Mouse (Mus musculus) stomach, embryonic 14.5 days (tissue): ENCODE measurements at regions not wholly inside any gene's neighbourhood (a gene's known extent, or its start where the extent isn't known, plus 50 kb on each side); places are given as distances from the start of the nearest gene placed in this dataset.

ENCODE experiments used
- ATAC-seq: fragments of 200-750 bp; cut with Nextera tagmentation; 2 replicates; pipeline ENCODE4 v1.8.0; 2017; ENCODE audit warnings: low read depth, moderate TSS enrichment; ENCODE audit not compliant: insufficient number of reproducible peaks, insufficient read depth, low FRiP score
- H3K27ac ChIP-seq: fragments of 300-500 bp; sonication (generic); 2 replicates; pipeline ENCODE4 v1.5.1; 2014; ENCODE audit warnings: mild to moderate bottlenecking, low read length, moderate library complexity, mixed read lengths
- H3K27me3 ChIP-seq: fragments of 300-500 bp; sonication (generic); 2 replicates; pipeline ENCODE4 v1.6.1; 2014; ENCODE audit warnings: low read length, control low read depth, mixed read lengths; ENCODE audit not compliant: control insufficient read depth, insufficient read depth
- H3K36me3 ChIP-seq: fragments of 300-500 bp; sonication (generic); 2 replicates; pipeline ENCODE4 v1.6.1; 2014; ENCODE audit warnings: mild to moderate bottlenecking, control low read depth, low read length, moderate library complexity, mixed read lengths; ENCODE audit not compliant: control insufficient read depth, insufficient read depth
- H3K4me1 ChIP-seq: fragments of 300-500 bp; sonication (generic); 2 replicates; pipeline ENCODE4 v1.6.1; 2014; ENCODE audit warnings: low read length, control low read depth, mixed read lengths; ENCODE audit not compliant: control insufficient read depth, insufficient read depth
- H3K4me2 ChIP-seq: fragments of 300-500 bp; sonication (generic); replicated peaks from 2 replicates; pipeline ENCODE4 v1.6.1; 2014; ENCODE audit warnings: low read depth, low read length, control low read depth
- H3K4me3 ChIP-seq: fragments of 300-500 bp; sonication (generic); 2 replicates; pipeline ENCODE4 v1.5.1; 2014; ENCODE audit warnings: low read depth, low read length, control low read depth
- H3K9ac ChIP-seq: fragments of 300-500 bp; sonication (generic); replicated peaks from 2 replicates; pipeline ENCODE4 v1.6.1; 2014; ENCODE audit warnings: low read depth, mild to moderate bottlenecking, control low read depth, low read length, moderate library complexity, mixed read lengths
- H3K9me3 ChIP-seq: fragments of 300-500 bp; sonication (generic); 2 replicates; pipeline ENCODE4 v1.6.1; 2016; ENCODE audit warnings: low read depth, low read length, control low read depth; ENCODE audit not compliant: control insufficient read depth
- WGBS: fragments of 180-500 bp; shearing (Covaris S2); extraction: QIAGEN DNeasy Blood & Tissue Kit; methylation state at CpG from one replicate; pipeline ENCODE4 v1.1.7; 2014; 5-methylcytosine and 5-hydroxymethylcytosine counted together

DNA sequence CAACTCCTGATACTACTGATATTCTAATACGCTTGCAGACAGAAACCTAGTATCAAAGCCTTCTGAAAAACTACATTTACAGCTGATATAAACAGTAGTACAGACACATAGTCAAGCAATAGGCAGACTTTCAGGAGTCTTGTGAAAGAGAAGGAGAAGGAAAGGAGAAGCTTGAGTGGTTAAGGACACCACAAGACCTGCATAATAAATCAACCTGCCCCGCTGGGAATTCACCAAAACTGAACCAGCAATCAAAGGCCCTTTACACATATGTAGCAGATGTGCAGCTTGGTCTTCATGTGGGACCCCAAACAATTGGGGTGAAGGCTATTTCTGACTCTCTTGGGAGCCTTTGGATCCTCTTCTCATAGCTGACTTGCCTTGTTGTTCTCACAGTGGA, 1345.5 kb upstream of the Zeb2 start:
- Histone ChIP-seq H3K4me1 (no peaks in the 10 kb centered on the region), H3K27ac (no peak overlapping the region), H3K9me3 (no peaks in the 10 kb centered on the region), H3K9ac (no peak overlapping the region), H3K27me3 (no peaks in the 10 kb centered on the region), H3K4me3 (no peak overlapping the region), H3K36me3 (no peaks in the 10 kb centered on the region), H3K4me2 (no peak overlapping the region)
- ATAC-seq = no peak
- 94% methylated on average over 2 of the region's 2 CpGs for WGBS

DNA sequence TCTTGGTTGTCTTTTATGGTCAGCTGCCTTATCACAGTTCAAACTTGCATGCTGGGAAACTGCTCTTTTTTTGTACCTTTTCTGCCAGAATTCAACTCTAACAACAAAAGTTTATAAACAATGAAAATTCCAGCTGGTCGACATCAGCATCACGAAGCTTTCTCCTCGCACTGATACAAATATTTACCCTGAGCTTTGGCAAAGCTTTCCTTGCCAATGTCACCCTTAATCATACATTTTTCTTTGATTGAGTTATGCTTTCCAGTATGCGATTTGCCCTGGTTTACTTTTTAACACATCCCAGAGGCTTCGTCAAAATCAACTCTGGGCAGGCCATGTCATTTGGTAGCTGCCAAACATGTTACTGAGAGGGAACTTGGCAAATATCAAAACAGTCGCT, 1333.5 kb upstream of the Zeb2 start:
- Histone ChIP-seq H3K27me3 (no peaks in the 10 kb centered on the region), H3K4me3 (no peak overlapping the region), H3K36me3 (no peaks in the 10 kb centered on the region), H3K9me3 (no peaks in the 10 kb centered on the region), H3K9ac (no peak overlapping the region), H3K4me2 (no peak overlapping the region), H3K27ac (no peak overlapping the region), H3K4me1 (0 out of 2 replicates have a peak, but pooled peaks cover 2% of the 10 kb centered on the region)
- ATAC-seq = no peak
- WGBS = 20% methylated on average over 6 of the region's 6 CpGs

DNA sequence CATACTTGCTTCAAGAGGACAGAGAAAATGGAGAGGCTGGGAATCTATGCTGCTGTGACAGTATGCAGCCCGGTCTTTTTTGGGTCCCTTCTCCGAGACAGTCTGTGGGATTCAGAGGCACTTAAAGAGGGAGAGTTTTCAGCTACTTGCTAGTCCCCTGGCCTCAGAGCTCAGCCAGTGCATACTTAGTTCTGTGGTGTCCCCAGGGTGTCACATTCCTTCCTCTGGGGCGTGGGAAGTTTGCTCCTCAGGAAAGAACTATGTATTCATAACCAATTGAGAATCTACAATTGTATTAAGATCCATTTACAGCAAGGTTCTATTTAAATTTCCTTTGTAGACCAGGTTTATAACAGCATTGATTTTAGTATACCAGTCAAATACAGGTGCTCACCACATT, 1328.1 kb upstream of the Zeb2 start:
- H3K4me3 ChIP-seq = no peak overlapping the region
- H3K27ac ChIP-seq = no peak overlapping the region
- H3K36me3 ChIP-seq = no peaks in the 10 kb centered on the region
- H3K4me2 ChIP-seq = no peak overlapping the region
- H3K9me3 ChIP-seq = no peaks in the 10 kb centered on the region
- ATAC-seq = no peak
- H3K27me3 ChIP-seq = no peaks in the 10 kb centered on the region
- H3K4me1 ChIP-seq = 0 out of 2 replicates have a peak, but pooled peaks cover 14% of the 10 kb centered on the region
- WGBS = 77% methylated on average over 3 of the region's 3 CpGs
- no peak overlapping the region for H3K9ac ChIP-seq

DNA sequence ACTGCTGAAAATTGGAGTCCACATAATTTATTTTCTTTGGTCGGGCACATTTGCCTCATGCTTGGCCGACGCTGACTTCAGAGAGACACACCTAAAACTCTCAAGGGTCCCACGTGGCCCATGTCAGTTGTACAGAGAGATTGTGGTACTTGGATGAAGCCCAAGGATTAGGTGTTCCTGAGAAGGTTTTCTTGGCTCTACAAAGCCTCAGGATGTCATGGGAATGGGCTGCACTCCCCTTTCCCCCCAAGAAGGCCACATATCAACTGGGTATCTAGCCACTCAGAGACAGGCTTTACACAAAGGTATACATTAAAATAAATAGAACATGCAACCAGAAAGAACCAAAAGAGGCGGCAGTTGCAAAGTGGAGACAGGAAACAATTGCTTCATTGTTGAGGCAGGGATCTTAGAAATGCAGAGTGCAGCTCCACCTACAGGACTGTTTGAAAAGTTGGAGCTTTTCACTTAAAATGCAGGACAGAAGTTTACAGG, 1326.5 kb upstream of the Zeb2 start:
- Histone ChIP-seq H3K27ac (peak overlapping the region; percentile 82; the same call in 1 of the 2 replicates), H3K9ac (no peak overlapping the region), H3K9me3 (no peaks in the 10 kb centered on the region), H3K4me2 (peak overlapping the region; percentile 33), H3K4me1 (0 out of 2 replicates have a peak, but pooled peaks cover 14% of the 10 kb centered on the region), H3K36me3 (no peaks in the 10 kb centered on the region), H3K4me3 (0 out of 2 replicates have a peak overlapping the region, but pooled peaks have one; percentile 4), H3K27me3 (no peaks in the 10 kb centered on the region)
- ATAC-seq = peak; percentile 75
- 4% methylated on average over 5 of the region's 5 CpGs for WGBS

DNA sequence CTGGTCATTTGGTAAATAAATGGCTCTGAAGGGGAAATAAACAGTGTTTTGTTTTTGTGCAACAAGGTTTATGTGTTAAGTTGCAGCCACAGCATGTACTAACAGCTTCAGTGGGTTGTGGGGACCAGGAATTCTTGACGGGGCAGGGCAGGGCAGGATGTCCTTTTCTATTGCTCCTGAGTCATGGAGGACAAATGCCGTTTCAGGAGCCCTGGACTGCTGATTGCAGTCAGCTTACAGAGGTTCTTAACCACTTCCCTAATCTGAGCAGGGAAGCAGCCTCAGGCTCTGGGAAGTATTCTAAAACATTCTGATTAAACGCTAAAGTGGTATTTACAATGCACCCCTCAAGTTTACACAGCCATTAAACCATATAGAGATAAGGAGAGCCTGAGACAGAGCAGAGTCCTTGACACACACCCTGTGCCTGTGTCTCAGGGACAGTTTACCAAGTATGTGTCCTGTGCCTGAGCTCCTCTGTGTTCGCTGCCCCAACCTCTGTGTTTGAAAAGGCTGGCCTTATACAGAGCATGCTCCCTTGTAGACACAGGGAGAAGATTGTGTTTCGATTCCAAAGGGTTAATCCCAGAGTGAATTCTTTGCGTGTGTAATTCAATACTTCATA, 1326.0 kb upstream of the Zeb2 start:
- Histone ChIP-seq H3K36me3 (no peaks in the 10 kb centered on the region), H3K27ac (peak overlapping the region; percentile 82), H3K4me1 (0 out of 2 replicates have a peak, but pooled peaks cover 14% of the 10 kb centered on the region), H3K9ac (no peak overlapping the region), H3K27me3 (no peaks in the 10 kb centered on the region), H3K4me3 (0 out of 2 replicates have a peak overlapping the region, but pooled peaks have one; percentile 4), H3K9me3 (no peaks in the 10 kb centered on the region), H3K4me2 (peak overlapping the region; percentile 33)
- peak; percentile 89 for ATAC-seq
- WGBS = 9% methylated on average over 6 of the region's 6 CpGs

DNA sequence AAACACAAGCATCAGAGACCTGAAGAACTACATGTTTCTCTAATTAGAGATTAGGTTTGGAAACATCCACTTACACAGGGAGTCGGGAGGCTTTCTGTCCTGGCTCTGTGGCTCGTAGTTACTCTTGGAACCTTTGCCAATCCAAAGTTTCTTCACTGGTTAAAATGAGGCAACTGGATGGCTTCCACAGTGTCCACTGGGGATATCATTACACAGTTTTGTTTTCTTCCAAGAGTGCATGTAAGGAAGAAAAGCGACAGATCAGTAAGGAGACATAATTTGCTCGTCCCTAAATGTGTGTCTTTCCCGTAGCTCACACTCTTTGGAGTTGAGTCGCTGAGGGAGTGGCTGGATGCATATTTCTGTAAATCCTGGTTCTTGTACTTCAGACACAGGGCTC, 1325.4 kb upstream of the Zeb2 start:
- Histone ChIP-seq H3K27me3 (no peaks in the 10 kb centered on the region), H3K36me3 (no peaks in the 10 kb centered on the region), H3K9ac (no peak overlapping the region), H3K4me3 (no peak overlapping the region), H3K9me3 (no peaks in the 10 kb centered on the region), H3K4me2 (no peak overlapping the region), H3K4me1 (0 out of 2 replicates have a peak, but pooled peaks cover 14% of the 10 kb centered on the region), H3K27ac (peak overlapping the region; percentile 82)
- WGBS = 47% methylated on average over 6 of the region's 6 CpGs
- no peak for ATAC-seq

DNA sequence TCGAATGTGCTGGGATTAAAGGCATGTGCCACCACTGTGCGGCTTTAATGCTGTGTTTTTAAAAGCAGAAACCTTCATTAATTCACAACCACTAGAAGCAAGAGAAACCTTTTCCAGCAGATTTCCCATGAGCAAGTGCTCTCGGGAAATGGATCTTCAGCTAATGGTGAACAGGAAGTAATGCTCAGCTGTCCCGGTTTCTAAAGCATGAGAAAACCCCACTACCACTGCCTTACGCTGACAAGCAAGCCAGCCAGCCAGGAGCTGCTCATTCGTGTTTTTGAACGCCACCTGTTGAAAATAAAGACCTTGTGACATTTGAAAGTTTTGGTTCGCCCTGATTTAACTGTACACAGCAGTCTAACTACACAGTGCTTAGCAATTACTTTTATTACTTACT, 1324.7 kb upstream of the Zeb2 start:
- no peak overlapping the region for H3K4me2 ChIP-seq
- H3K27me3 ChIP-seq = no peaks in the 10 kb centered on the region
- H3K27ac ChIP-seq = no peak overlapping the region
- H3K4me3 ChIP-seq = no peak overlapping the region
- no peaks in the 10 kb centered on the region for H3K9me3 ChIP-seq
- H3K9ac ChIP-seq = no peak overlapping the region
- no peak for ATAC-seq
- 0 out of 2 replicates have a peak, but pooled peaks cover 14% of the 10 kb centered on the region for H3K4me1 ChIP-seq
- WGBS = 86% methylated on average over 8 of the region's 8 CpGs
- no peaks in the 10 kb centered on the region for H3K36me3 ChIP-seq

DNA sequence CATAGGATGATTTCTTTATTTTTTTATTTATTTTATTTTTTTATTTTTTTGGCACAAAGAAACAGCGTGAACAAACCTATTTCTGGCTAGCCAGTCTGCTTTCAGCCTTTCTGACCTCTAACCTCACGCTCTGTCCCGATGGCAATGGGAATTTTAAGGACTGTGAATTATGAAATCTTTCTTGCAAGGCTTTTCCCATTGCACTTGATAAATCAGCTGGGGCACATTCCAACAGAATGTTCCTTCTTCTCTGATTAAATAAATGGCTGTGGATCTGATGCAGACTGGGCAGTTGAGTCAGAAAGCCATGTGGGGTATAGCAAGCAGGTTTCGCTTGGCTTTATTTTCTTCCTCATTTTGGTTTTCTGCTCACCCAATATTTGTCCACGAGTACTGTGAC, 1324.2 kb upstream of the Zeb2 start:
- no peak overlapping the region for H3K27ac ChIP-seq
- H3K9ac ChIP-seq = no peak overlapping the region
- H3K27me3 ChIP-seq = no peaks in the 10 kb centered on the region
- H3K9me3 ChIP-seq = no peaks in the 10 kb centered on the region
- H3K4me1 ChIP-seq = 0 out of 2 replicates have a peak, but pooled peaks cover 14% of the 10 kb centered on the region
- H3K36me3 ChIP-seq = no peaks in the 10 kb centered on the region
- H3K4me3 ChIP-seq = no peak overlapping the region
- WGBS = 88% methylated on average over 5 of the region's 5 CpGs
- no peak for ATAC-seq
- no peak overlapping the region for H3K4me2 ChIP-seq

DNA sequence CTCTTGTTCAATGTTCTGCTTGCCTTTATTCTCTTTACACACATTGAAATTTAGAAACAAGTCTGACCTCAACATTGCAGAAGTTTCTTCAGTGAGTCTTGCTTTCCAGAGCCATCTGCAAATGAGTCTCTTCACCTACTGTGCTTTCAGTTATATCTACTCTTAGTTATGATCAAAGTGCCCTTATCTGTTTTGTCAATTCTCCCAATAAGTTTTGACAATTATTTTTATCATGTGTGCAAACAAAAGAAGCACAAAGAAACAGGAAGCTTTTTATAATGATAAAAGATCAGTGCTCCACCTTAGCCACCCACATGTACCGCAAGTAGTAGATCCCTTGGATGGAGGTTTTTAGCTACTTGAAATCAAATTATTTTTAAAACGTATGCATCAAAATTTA, 1322.8 kb upstream of the Zeb2 start:
- 85% methylated on average over 2 of the region's 2 CpGs for WGBS
- Histone ChIP-seq H3K4me2 (no peak overlapping the region), H3K4me3 (no peak overlapping the region), H3K36me3 (no peaks in the 10 kb centered on the region), H3K9me3 (no peaks in the 10 kb centered on the region), H3K27ac (no peak overlapping the region), H3K4me1 (0 out of 2 replicates have a peak, but pooled peaks cover 14% of the 10 kb centered on the region), H3K9ac (no peak overlapping the region), H3K27me3 (no peaks in the 10 kb centered on the region)
- no peak for ATAC-seq
